Mouse (Mus musculus) cerebellum, adult 18-20 months (tissue): ENCODE results near the gene Pikfyve.

Source experiments
- DNase-seq, 2 experiments: peaks; one replicate each; pipeline ENCODE4 v3.0.0; 2021

Pikfyve gene

DNA sequence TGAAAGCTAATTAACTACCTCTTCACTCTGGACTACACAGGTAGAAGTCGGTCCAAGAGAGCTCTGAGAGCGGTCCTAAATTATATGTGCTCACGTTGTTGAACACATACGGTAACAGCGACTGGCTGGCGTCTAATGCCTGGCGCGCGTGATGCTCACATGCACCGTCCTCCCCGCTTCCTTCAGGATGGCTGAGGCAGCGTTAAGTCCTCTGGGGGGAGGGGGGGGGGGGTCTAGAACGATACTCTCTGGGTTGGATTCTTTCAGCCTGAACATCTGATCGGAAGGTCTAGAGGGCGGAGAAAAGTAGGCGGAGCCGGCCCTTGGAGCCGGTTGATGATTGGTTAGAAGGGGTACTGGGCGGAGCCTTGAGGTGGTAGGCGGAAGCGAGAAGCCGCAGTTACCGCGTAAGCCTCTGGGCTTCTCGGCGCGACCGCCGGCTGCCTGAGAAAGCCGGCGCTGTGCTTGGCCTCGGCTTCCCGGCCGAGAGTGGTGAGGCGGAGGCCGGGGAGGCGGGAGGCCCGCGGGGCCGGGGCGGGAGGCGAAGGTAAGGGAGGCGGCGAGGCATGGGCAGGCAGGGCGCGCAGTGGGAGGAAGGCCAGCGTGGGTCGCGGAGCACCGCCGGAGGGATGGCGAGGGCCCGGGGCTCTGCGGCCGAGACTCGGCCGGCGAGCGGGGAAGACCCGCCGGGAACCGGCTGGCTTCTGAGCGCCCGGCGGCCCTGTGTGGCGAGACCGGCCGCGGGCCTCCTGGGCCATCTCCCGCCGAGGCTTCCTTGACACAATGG, at the start of gene Pikfyve, which contains the start of gene Idh1:
Pikfyve (plus strand) TSS at position 397 of the 787 bp plus-strand sequence.
Idh1 (minus strand) TSS at position 214 of the 787 bp plus-strand sequence.
- DNase-seq = peak; percentile 96 to 97

DNA sequence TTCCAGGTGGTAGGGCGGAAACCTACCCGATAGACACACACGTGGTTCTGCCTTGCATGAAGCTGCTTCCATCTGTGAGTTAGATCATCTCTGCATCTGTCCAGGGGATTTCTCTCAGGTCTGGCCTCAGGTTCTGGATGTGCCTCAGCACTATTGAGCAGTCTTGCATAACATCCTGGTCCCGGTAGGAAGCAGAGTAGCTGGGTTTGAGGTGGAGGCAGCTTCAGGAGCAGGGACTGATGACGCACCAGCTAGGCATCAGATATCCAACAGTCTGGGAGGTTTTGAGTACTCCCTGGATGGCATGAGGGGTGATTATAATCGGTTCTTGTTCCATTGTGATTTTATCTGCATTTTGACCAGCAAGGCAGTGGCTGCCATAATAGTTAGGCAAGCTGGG, 48.9 kb upstream of the Pikfyve start:
- no peak for DNase-seq

DNA sequence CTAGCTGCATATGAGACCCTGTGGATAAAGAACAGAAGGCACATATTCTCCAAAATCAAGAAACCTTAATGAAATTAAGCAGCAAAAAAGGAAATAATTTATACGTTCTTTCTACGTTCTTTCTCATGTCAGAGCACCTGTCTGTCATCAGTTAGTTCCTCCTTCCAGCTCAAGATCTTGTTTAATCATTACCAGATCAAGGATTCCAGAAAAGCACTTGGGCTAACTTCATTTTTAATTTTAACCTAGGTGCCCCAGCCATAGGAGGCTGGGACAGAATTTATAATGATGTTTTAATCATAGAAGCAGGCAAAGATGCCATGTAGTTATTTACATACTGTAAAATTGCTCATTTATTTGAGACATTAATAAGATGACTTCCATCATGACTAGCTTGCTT, 41.7 kb upstream of the Pikfyve start:
- DNase-seq = no peak

DNA sequence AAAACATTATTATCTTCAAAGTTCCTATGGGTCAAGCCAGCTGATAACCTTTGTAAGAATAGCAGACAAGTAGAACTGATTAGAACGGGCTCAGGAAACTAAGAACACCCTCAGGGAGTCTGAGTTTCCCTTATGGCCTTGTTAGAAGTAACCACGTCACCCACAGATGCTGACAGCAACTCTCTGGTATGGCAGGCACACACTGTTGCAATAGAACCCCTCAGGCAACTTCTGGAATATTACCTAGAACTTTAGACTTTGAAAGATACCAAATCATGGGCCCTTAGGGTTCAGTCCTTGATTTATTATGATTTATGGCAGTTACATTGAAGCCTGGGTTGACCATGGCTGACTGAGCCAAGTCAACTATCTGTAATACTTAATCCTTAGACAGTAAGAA, 39.9 kb upstream of the Pikfyve start:
- no peak for DNase-seq

DNA sequence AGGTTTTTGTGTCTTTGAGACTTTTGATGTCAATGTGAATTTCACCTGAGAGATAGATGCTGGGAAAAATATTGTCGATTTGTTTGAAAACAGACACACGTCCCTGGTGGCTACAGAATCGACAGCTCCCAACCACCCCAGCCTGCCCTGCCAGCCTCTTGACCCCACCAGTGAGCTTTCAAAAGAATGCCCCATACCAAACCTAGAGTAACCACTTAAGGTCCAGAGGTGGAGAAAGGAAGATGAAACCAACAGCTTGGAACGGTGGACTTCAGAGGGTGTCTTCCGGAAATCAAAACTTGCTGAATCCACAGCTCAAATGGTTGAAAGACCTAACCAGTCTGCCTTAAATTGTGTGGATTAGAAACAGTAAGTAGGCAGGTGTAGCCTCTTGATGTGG, 39.2 kb upstream of the Pikfyve start:
- no peak for DNase-seq

DNA sequence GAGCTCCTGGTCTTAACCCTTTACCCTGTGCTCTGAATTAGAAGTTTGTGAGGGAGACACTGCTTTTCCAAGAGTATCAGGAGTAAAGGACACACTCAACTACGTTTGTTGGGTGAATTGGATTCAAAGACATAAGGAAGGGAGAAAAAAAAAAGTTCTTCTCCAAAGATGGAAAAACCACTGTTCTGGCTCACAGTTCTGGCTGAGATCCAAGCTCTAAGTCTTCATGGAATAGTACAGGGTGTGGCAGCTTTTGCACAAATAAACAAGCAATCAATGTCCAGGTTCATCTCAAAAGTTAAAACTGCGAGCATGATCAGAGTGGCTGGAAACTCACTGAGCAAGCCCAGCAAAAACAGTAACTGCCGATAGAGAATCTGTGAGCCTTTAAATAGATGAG, 38.5 kb upstream of the Pikfyve start:
- no peak for DNase-seq

DNA sequence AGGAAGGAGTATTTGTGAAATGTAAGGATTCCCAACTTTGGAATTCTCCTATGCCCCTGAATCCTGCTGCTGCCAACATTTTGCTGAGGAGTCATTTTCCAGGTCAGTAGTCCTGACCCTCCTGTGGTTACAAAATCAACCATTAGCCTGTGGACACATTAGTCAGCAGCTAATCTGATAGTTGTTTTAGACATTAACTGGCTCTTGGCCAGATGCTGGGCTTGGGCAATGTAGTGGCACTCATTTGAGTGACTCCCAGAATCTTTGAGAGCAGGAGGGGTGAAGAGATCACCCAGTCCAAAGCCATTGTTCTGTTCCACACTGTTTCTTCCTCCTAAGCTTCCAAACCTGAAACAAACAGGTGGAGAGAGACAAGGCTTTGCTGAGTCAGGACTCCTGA, 31.7 kb upstream of the Pikfyve start:
- DNase-seq = no peak

DNA sequence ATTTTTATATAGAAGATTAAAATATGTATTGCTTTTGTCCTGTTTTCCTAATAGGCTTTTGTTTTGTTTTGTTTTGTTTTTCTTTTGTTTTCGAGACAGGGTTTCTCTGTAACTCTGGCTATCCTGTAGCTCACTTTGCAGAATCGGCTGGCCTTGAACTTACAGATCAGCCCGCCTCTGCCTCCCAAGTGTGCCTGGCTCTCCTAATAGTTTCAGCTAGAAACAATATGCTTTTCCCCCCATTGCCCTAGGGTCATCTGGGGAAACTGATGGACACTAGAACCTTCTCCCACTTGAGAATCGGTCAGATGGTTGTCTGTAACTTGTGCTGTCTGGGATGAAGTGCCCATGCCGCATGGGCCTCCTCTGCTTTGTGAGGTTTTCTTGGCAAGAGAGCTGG, 30.4 kb upstream of the Pikfyve start:
- DNase-seq = no peak

DNA sequence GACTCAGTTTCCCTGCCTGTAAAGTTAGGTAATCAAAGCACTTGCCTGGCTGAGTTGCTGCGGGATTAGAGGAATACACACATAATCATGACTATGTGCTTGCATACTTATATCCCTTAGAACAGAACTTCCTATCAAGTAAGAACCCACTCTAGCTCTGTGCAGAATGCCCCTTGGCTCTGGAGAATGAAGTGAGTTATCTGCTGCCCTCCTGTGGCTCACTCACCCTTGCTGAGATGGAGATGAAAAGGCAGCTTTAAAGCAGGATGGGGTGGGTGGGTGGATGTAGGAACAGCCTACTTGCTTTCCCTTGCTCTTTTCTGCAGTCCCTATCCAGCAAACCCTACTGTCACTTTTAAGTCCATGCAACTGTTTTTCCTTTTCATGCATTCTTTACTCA, 24.3 kb upstream of the Pikfyve start:
- no peak for DNase-seq

DNA sequence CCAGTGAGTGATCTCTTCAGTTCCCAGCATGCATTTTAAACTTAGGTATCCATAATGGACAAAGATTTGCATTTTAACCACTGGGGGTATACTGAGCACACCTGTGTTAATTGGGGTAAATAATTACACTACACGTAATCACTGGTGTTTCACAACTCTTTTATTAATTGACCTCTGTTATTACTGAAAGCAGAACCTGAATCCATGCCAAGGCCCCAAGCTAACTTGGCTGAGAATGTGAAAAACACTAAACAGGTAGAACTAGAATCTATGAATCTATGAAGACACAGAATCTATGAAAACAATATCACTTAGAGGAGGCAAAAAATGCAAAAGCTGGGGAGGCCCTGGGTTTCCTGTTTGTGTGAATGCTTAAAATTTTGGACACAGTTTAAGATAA, 19.0 kb upstream of the Pikfyve start:
- no peak for DNase-seq

DNA sequence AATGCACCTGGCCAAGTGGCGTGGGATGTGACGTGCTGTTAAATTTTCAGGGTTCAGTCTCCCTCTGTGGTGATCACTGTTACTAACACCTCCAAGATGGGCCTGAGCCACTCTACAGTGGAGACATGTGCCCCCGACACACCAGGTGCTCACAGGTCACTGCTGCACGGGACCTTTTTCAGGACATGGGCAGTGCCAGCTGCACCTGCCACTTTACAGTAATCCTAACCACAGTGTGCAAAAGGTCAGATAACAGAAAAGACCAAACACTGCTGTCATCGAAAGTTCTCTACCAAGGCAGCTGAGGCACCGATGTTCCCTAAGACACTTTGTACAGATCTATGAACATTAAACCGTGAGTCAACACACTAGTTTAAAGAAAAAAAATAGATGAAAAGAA, 16.9 kb upstream of the Pikfyve start:
- DNase-seq = no peak

DNA sequence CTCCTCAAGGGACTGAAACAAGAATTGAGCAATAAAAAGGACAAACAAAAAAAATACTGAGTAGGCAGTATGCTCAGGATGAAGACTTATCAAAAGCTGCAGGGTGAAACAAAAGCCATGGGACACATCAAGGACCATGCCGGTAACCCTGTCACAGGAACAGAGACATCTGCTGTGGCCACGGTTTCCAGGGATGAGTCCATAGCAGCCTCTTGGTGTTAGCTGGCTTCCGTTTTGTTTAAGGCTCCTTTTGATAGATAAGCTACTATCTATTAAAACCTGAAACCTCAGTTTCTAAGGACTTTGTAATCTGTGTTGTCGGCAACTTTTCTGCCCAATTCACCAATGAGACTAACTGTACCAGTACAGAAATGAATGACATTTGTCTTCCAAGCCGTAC, 16.5 kb upstream of the Pikfyve start:
- DNase-seq = no peak

DNA sequence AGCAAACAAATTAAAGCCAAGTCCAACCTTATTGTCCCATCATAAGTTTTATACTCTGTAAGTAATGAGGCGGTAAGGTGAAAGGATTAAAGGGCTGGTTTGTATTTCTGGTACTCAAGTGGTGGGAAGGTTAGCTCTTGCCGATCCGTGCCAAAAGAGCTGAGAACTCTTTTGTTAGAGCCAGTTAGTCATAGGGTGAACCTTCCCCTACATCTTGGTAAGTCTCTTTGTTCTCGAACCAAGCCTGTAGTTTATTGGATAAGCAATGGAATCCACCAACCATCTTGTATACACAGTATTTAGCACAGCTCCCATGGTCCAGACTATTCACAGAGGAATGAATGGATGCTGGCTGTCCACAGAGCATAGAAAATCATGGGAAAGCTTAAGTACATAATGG, 14.9 kb upstream of the Pikfyve start:
- DNase-seq = no peak

DNA sequence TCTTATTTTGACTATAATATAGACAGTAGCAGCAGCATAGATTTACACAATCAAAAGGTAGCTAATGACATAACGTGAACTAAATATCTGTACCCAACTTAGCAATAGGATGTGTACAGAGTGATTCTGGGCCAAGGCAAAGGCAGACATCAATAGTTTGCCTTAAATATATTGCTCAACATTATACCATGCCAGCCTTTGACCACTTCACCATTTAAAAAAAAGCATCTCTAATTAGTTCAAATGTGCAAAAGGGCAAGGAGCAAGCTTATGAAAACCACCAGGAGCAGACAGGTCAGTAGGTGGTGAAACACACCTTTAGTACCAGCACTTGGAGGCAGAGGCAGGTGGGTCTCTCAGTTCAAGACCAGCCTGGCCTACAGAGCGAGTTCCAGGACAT, 12.8 kb upstream of the Pikfyve start:
- DNase-seq = no peak

DNA sequence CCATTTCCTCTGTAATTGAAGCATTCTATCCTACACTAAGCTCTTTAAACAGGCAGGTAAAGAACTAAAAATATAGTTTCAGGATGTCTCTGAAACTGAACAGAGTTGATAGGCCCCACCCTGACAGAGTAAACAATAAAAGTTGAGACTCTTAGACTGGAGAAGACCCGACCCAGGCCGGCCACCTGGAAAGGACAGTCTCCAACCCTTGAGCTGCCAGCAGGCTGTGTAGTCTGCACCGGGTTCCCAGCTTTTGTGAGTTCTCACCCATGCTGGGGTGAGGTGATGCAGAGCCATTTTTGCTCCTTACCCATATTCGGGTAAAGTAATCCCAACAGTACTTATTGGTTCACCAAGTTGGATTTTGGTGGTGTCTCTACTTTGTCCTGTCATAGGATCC, 10.3 kb upstream of the Pikfyve start:
- no peak for DNase-seq

DNA sequence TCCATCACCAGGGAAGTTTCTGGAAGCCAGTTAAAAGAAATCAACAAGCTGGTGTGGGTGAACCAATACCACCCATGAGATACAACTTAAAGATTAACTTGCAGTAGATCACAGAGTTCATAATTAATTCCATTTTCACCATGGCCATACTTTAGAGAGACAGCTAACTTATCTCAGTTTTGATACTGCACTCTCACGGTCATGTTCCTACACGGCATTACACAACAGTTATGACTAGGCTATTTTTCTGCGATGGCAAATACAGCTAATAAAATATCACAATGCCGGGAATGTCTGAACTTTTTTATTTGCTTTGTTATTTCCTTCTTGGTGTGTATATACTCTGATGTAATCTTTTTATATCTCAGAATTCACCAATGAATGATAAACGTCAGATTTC, 9.6 kb upstream of the Pikfyve start:
- DNase-seq = no peak

DNA sequence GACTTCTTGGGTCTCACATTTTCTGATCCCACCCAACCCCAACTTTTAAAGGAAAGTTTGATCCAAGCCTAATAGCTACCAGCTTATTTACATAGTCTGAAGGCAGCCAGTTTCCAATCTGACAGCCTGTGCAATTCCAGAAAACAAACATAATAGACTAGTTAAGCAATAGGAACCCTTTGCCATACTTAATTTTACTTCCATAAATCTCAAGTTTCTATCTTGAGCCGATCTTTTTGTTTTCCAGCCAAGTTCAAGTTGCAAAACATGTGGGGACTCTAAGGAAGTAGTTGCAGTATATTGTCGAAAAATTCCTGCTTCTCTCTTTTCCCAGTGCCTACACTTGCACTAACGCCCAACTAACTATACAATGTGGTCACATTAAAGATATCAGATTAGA, 9.0 kb upstream of the Pikfyve start:
- DNase-seq = no peak

DNA sequence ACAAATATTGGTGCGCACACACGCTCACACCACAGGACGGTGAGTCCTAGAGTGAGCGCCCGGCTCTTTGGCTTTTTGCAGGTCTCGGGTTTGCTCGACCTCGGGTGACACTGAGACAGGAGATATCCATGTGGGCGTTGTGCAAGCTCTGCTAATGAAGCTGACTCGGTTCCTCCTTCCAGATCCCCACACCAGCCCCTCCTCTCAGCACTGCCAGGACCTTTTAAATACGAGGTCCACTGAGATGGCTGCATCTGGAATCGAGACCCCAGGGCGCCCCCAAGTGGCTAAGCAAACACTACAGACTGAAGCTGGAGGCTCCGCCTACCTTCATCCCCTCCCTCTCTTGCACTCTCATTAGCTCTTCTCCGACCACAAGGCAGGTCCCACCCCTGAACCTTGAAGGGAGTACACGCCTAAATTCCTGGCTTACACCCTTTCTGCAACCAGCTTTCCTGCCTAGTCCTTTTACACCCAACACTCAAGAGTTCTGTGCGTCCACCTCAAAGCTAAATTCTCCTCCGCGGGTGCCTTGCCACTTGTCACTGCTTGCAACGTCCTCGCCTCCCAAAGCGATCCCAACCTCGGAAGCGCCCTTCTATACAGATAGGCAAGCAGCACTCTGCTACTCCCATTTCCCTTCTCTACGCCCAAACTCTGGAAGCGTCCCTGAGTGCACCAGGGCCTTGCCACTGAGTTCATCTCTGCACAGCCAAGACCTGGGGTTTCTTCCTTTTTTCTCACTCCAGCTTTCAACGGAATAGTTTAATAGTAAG, 8.2 kb upstream of the Pikfyve start:
- DNase-seq = peak; percentile 88 to 89

DNA sequence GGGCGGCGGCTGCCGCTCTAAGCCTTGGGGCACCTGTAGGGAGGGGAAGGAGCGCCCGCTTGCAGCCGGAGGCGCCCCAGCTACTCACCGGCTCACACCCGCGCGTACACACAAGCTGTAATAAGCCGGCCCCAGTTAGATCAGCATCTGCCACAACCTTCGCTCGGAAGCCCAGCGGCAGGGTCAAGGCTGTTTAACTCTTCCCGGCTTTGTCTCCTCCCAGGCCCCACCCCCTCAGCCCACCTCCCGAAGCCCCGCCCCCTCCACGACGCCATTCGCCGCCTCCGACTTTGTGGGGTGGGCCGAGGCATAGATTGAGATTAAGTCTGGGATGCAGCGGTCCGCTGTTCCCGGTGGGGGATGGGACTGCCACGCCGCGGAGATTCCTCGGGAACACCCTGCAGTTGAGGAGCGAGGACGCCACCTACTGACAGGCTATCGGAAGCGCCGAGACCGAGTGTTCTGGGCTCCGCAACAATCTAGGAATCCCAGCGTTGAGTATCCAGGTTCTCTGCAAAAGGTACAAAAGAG, 7.5 kb upstream of the Pikfyve start:
- DNase-seq = peak; percentile 96 to 97

DNA sequence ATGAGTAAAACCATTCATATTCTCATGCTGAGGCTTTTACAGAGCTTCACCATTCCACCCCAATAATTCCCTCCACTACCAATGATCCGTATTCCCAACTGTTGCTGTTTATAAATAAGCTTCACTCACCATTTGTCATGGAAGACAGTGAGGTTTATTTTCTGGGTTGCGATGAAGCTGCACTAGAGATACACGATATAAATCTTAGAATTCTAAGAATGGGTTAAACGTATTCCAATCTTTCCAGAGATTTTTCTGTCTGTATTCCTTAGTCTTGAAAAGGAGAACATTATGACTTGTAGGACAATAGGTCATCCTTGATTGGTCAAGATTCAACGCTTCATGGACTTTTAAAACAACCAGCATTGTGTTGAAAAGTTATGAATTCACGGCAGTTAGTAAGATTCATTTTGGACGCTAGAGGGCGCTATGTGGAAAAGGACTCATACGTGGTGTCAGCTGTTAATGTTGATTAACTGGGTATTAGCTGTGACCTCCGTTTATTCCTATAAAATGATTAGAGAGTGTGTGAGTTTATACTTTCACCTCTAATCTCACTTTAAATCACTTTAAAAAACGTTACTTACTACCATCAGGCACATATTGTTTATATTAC, 6.7 kb upstream of the Pikfyve start:
- peak; percentile 65 to 73 for DNase-seq

DNA sequence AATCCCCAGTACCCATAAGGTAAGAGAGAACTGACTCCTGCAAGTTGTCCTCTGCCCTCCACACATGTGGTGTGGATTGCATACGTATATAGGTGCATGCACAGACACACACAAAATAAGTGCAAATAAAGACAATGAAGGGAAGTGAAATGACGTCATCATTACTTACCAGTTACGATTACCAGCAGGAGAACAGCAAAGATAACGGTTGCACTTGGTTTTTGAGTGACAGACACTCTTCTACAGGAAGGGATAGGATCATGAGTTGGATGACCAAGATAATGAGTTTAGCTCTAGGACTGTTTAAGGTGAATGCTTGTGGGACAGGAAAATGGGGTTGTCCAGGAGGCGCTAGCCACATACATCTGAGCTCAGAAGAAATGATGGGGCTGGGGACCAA, 5.0 kb upstream of the Pikfyve start:
- no peak for DNase-seq

DNA sequence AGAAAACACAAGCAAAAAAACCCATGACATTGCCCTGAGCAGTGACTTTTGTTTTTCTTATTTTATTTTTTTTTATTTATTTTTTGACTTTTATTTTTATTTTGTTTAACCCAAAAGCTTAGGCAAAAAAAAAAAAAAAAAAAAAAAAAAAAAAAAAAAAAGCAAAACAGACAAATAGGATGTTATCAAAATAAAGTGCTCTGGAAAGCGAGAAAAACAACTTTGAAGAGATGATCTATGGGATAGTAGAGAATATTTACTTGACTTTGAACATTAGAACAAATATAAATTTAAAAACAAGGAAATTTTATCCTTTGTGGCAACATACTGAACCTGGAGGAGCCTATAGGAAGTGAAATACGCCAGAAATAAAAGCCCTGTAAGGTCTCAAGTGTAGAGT, 2.5 kb upstream of the Pikfyve start:
- no peak for DNase-seq

DNA sequence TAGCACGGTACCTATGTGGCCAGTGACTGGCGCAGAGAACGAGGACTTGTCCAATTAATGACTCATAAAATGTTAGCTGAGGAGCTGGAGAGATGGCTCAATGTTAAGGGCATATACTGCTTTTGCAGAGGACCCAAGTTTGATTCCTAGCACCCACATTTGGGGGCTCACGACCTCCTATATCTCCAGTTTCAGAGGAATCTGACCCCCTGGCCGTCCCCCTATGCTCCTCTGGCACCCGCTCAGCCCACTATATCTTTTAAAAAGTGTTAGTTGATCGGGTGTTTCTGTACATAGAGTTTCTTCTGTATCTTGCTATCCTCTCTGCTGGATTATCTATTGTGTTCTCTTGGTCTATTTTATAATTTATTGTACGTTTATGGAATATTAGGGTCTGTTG, 1.5 kb upstream of the Pikfyve start:
- peak; percentile 10 to 13 for DNase-seq
